Mouse (Mus musculus) kidney, embryonic 16.5 days (tissue): ENCODE results near the gene Dlg5. TPM values are rescaled to one million over a fixed set of nuclear protein-coding genes. Genes with fewer than 3 reads are reported as not detected.

Source experiments
- ATAC-seq: fragments of 200-750 bp; cut with Nextera tagmentation; 2 replicates; pipeline ENCODE4 v1.8.0; 2017; ENCODE audit warnings: moderate TSS enrichment; ENCODE audit not compliant: low FRiP score, low TSS enrichment
- H3K27ac ChIP-seq: fragments of 300-500 bp; sonication (generic); 2 replicates; pipeline ENCODE4 v1.5.1; 2014; ENCODE audit warnings: low read length
- H3K27me3 ChIP-seq: fragments of 300-500 bp; sonication (generic); 2 replicates; pipeline ENCODE4 v1.6.1; 2014; ENCODE audit warnings: low read length, control low read depth, mixed read lengths; ENCODE audit not compliant: insufficient read depth
- H3K36me3 ChIP-seq: fragments of 300-500 bp; sonication (generic); 2 replicates; pipeline ENCODE4 v1.6.1; 2014; ENCODE audit warnings: low read length, control low read depth, mixed read lengths; ENCODE audit not compliant: insufficient read depth
- H3K4me1 ChIP-seq: fragments of 300-500 bp; sonication (generic); 2 replicates; pipeline ENCODE4 v1.6.1; 2014; ENCODE audit warnings: low read length, control low read depth, mixed read lengths; ENCODE audit not compliant: insufficient read depth
- H3K4me2 ChIP-seq: fragments of 300-500 bp; sonication (generic); replicated peaks from 2 replicates; pipeline ENCODE4 v1.6.1; 2014; ENCODE audit warnings: low read depth, low read length
- H3K4me3 ChIP-seq: fragments of 300-500 bp; sonication (generic); 2 replicates; pipeline ENCODE4 v1.5.1; 2014; ENCODE audit warnings: mild to moderate bottlenecking, low read length
- H3K9ac ChIP-seq: fragments of 300-500 bp; sonication (generic); replicated peaks from 2 replicates; pipeline ENCODE4 v1.6.1; 2014; ENCODE audit warnings: low read length
- H3K9me3 ChIP-seq: fragments of 300-500 bp; sonication (generic); 2 replicates; pipeline ENCODE4 v1.6.1; 2016; ENCODE audit warnings: low read length, control low read depth
- WGBS: fragments of 180-500 bp; shearing (Covaris S2); extraction: QIAGEN DNeasy Blood & Tissue Kit; methylation state at CpG from one replicate; pipeline ENCODE4 v1.1.7; 2014; 5-methylcytosine and 5-hydroxymethylcytosine counted together
- polyA plus RNA-seq: library from polyadenylated mRNA; unstranded; fragments of >200 nt; fragmentation: Nextera tagmentation; extraction: Ambion mirVana; gene quantifications from 2 replicates; pipeline ENCODE4 v1.2.1, GENCODE M21; 2015

Gene Dlg5
- polyA plus RNA-seq, 1 experiment from 2014 or later: 13.7 TPM

GRCm38 (mm10) chr14:24179466-24179991, 66.2 kb downstream of the Dlg5 start:
- 76% methylated on average over 6 of the region's 6 CpGs for WGBS
- Histone ChIP-seq H3K36me3 (peaks cover 18% of the 10 kb centered on the region; the same call in 1 of the 2 replicates), H3K4me3 (no peak overlapping the region), H3K9me3 (no peaks in the 10 kb centered on the region), H3K9ac (no peak overlapping the region), H3K4me2 (no peak overlapping the region), H3K27ac (peak overlapping the region; percentile 27; the same call in 1 of the 2 replicates), H3K4me1 (peaks cover 17% of the 10 kb centered on the region; the same call in 1 of the 2 replicates), H3K27me3 (no peaks in the 10 kb centered on the region)
- ATAC-seq: no peak

- no peak overlapping the region for H3K4me2 ChIP-seq
These were observed 69.1 kb downstream of the Dlg5 start for GRCm38 (mm10) chr14:24176609-24177008.

DNA sequence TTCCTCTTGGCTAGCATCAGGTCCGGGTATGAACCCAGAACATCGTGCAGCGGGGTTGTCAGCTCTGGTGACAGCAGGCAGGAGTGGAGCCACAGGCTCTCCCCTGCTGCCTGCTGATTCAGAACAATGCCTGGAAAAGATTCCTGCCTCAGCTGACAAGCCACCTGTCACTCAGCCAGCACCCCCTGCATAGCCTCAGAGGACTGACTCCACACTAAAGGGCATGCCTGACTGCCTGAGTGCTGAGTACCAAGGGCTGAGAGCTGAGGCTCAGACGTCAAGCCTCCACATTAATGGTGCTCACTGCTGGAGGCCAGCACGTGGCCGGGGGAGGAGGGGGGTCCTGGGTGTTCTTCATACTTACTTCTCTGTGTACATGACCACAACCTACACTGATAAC, 72.4 kb downstream of the Dlg5 start:
- H3K27me3 ChIP-seq: no peaks in the 10 kb centered on the region
- H3K4me3 ChIP-seq: no peak overlapping the region
- no peaks in the 10 kb centered on the region for H3K9me3 ChIP-seq
- peaks cover 47% of the 10 kb centered on the region for H3K36me3 ChIP-seq
- H3K4me1 ChIP-seq: peaks cover 13% of the 10 kb centered on the region; the same call in 1 of the 2 replicates
- no peak overlapping the region for H3K4me2 ChIP-seq
- 82% methylated on average over 6 of the region's 6 CpGs for WGBS
- no peak overlapping the region for H3K9ac ChIP-seq
- ATAC-seq: no peak
- no peak overlapping the region for H3K27ac ChIP-seq

More at GRCm38 (mm10) chr14:24176609-24177008, 69.1 kb downstream of the Dlg5 start:
- WGBS: 51% methylated on average over 10 of the region's 10 CpGs
- ATAC-seq: peak; percentile 82
- Histone ChIP-seq H3K9ac (no peak overlapping the region), H3K36me3 (peaks cover 22% of the 10 kb centered on the region; the same call in 1 of the 2 replicates), H3K27me3 (no peaks in the 10 kb centered on the region), H3K4me3 (no peak overlapping the region), H3K9me3 (no peaks in the 10 kb centered on the region), H3K4me1 (peaks cover 17% of the 10 kb centered on the region; the same call in 1 of the 2 replicates), H3K27ac (peak overlapping the region; percentile 4; the same call in 1 of the 2 replicates)

- Histone ChIP-seq H3K27ac (no peak overlapping the region), H3K4me1 (peaks cover 5% of the 10 kb centered on the region; the same call in 1 of the 2 replicates), H3K9me3 (no peaks in the 10 kb centered on the region), H3K4me2 (no peak overlapping the region), H3K9ac (no peak overlapping the region), H3K27me3 (no peaks in the 10 kb centered on the region), H3K36me3 (peaks cover 46% of the 10 kb centered on the region), H3K4me3 (no peak overlapping the region)
- no peak for ATAC-seq
- 75% methylated on average over 13 of the region's 13 CpGs for WGBS
These were observed 73.9 kb downstream of the Dlg5 start for GRCm38 (mm10) chr14:24171639-24172311.

DNA sequence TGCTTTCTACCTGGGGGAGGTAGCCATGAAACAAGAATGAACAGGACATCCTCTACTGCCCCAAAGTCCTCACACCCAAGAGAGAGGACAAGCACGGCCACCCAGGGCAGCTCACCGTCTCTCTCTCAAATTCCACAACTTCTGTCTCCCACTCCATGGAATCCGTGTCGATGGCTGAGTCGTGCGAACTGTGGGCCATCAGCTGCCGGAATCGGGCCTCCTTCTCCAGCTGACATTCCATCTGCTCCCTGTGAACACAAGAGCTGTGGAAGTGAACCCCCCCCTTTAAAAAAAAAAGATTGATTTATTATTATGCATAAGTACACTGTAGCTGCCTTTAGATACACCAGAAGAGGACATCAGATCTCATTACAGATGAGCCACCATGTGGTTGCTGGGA, 79.7 kb downstream of the Dlg5 start:
- no peak overlapping the region for H3K4me2 ChIP-seq
- WGBS: 92% methylated on average over 8 of the region's 8 CpGs
- H3K4me1 ChIP-seq: no peaks in the 10 kb centered on the region
- no peak overlapping the region for H3K4me3 ChIP-seq
- no peak for ATAC-seq
- no peaks in the 10 kb centered on the region for H3K27me3 ChIP-seq
- H3K9ac ChIP-seq: no peak overlapping the region
- H3K36me3 ChIP-seq: peaks cover 61% of the 10 kb centered on the region
- H3K27ac ChIP-seq: no peak overlapping the region
- H3K9me3 ChIP-seq: no peaks in the 10 kb centered on the region

GRCm38 (mm10) chr14:24164721-24165367, 80.9 kb downstream of the Dlg5 start:
- Histone ChIP-seq H3K9me3 (no peaks in the 10 kb centered on the region), H3K9ac (no peak overlapping the region), H3K27me3 (no peaks in the 10 kb centered on the region), H3K27ac (no peak overlapping the region), H3K36me3 (peaks cover 61% of the 10 kb centered on the region), H3K4me2 (no peak overlapping the region), H3K4me1 (no peaks in the 10 kb centered on the region), H3K4me3 (no peak overlapping the region)
- no peak for ATAC-seq
- WGBS: 86% methylated on average over 8 of the region's 8 CpGs

DNA sequence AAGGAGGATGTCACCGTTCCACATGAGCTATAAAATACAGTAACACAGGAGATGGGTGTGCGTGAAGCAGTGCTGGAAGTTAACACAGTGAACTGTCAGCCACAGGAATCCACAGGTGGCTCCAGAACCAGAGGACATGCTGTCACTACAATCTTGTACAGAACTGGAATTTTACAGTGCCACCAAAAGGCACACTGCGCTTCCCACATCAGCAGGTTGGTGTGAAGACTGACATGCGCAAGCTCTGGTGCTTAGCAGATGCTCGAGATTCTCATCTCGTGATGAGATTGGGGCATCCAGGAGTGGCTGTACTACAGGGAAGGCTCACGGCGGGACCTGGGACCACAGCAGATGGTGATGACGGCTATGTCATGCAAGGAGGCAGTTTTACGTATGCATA, 82.9 kb downstream of the Dlg5 start:
- Histone ChIP-seq H3K4me2 (no peak overlapping the region), H3K27ac (no peak overlapping the region), H3K4me1 (no peaks in the 10 kb centered on the region), H3K9ac (no peak overlapping the region), H3K9me3 (no peaks in the 10 kb centered on the region), H3K4me3 (no peak overlapping the region), H3K27me3 (no peaks in the 10 kb centered on the region), H3K36me3 (peaks cover 62% of the 10 kb centered on the region)
- 91% methylated on average over 10 of the region's 10 CpGs for WGBS
- no peak for ATAC-seq

GRCm38 (mm10) chr14:24148892-24149291, 96.8 kb downstream of the Dlg5 start:
- ATAC-seq: no peak
- Histone ChIP-seq H3K36me3 (peaks cover 73% of the 10 kb centered on the region), H3K4me1 (peaks cover 4% of the 10 kb centered on the region; the same call in 1 of the 2 replicates), H3K4me3 (no peak overlapping the region), H3K9ac (no peak overlapping the region), H3K4me2 (no peak overlapping the region), H3K27ac (no peak overlapping the region), H3K9me3 (no peaks in the 10 kb centered on the region), H3K27me3 (no peaks in the 10 kb centered on the region)
- 71% methylated on average over 2 of the region's 2 CpGs for WGBS

DNA sequence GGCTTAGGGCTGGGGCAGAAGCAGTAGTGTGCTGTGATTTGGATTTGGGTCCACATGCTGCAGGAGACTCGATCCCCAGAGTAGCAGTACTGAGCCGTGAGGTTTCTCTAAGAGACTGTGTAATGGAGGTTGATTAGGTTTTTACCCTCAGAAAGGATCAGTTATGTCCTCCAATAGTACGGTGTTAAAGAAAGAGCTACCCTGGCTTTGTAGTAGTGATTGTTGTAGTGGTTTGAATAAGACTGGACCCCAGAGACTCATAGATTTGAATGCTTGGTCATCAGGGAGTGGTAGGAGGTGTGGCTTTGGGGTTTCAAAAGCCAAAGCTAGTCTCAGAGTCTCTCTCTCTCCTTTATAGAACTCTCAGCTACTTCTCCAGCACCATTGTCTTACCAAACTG, 100.9 kb downstream of the Dlg5 start:
- Histone ChIP-seq H3K27me3 (no peaks in the 10 kb centered on the region), H3K36me3 (peaks cover 52% of the 10 kb centered on the region), H3K27ac (no peak overlapping the region), H3K4me3 (no peak overlapping the region), H3K9me3 (no peaks in the 10 kb centered on the region), H3K9ac (no peak overlapping the region), H3K4me2 (no peak overlapping the region), H3K4me1 (peaks cover 4% of the 10 kb centered on the region; the same call in 1 of the 2 replicates)
- no peak for ATAC-seq
- WGBS: 83% methylated on average over 3 of the region's 3 CpGs

- H3K4me2 ChIP-seq: no peak overlapping the region
- H3K27me3 ChIP-seq: no peaks in the 10 kb centered on the region
- 0 out of 2 replicates have a peak, but pooled peaks have one; percentile 11 for ATAC-seq
- no peak overlapping the region for H3K27ac ChIP-seq
- H3K4me3 ChIP-seq: no peak overlapping the region
- WGBS: 54% methylated on average over 8 of the region's 8 CpGs
- no peak overlapping the region for H3K9ac ChIP-seq
- peaks cover 53% of the 10 kb centered on the region for H3K36me3 ChIP-seq
- H3K4me1 ChIP-seq: peaks cover 4% of the 10 kb centered on the region; the same call in 1 of the 2 replicates
- no peaks in the 10 kb centered on the region for H3K9me3 ChIP-seq
These were observed 101.3 kb downstream of the Dlg5 start for GRCm38 (mm10) chr14:24144421-24144820.
